Mouse (Mus musculus) hindbrain, embryonic 15.5 days (tissue): ENCODE results near the gene Tbx15. TPM values are rescaled to one million over a fixed set of nuclear protein-coding genes. Genes with fewer than 3 reads are reported as not detected.

Source experiments
- ATAC-seq: fragments of 200-750 bp; cut with Nextera tagmentation; 2 replicates; pipeline ENCODE4 v1.8.0; 2017; ENCODE audit warnings: low read depth, moderate number of reproducible peaks, moderate TSS enrichment; ENCODE audit not compliant: low FRiP score
- H3K27ac ChIP-seq: fragments of 300-500 bp; sonication (generic); replicated peaks from 2 replicates; pipeline ENCODE4 v1.5.1; 2015; ENCODE audit warnings: mild to moderate bottlenecking, inconsistent platforms
- H3K27me3 ChIP-seq: fragments of 300-500 bp; sonication (generic); 2 replicates; pipeline ENCODE4 v1.6.1; 2015; ENCODE audit warnings: control low read depth, inconsistent platforms
- H3K36me3 ChIP-seq: fragments of 300-500 bp; sonication (generic); 2 replicates; pipeline ENCODE4 v1.6.1; 2015; ENCODE audit warnings: control low read depth, inconsistent platforms
- H3K4me1 ChIP-seq: fragments of 300-500 bp; sonication (generic); replicated peaks from 2 replicates; pipeline ENCODE4 v1.6.1; 2015; ENCODE audit warnings: control low read depth, inconsistent platforms
- H3K4me2 ChIP-seq: fragments of 300-500 bp; sonication (generic); 2 replicates; pipeline ENCODE4 v1.6.1; 2015; ENCODE audit warnings: moderate library complexity, mild to moderate bottlenecking, inconsistent platforms
- H3K4me3 ChIP-seq: fragments of 300-500 bp; sonication (generic); 2 replicates; pipeline ENCODE4 v1.5.1; 2015; ENCODE audit warnings: mild to moderate bottlenecking, inconsistent platforms
- H3K9ac ChIP-seq: fragments of 300-500 bp; sonication (generic); 2 replicates; pipeline ENCODE4 v1.6.1; 2015; ENCODE audit warnings: inconsistent platforms
- H3K9me3 ChIP-seq: fragments of 300-500 bp; sonication (generic); 2 replicates; pipeline ENCODE4 v1.6.1; 2016; ENCODE audit warnings: control low read depth, inconsistent platforms
- WGBS: fragments of 180-500 bp; shearing (Covaris S2); methylation state at CpG from one replicate; pipeline ENCODE4 v1.1.7; 2015; 5-methylcytosine and 5-hydroxymethylcytosine counted together
- polyA plus RNA-seq: library from polyadenylated mRNA; unstranded; fragments of >200 nt; fragmentation: Nextera tagmentation; extraction: Ambion mirVana; gene quantifications from 2 replicates; pipeline ENCODE4 v1.2.1, GENCODE M21; 2015

Tbx15 gene
- polyA plus RNA-seq, result 0.72 and 0.89 TPM in 2 replicates

- Histone ChIP-seq H3K4me2 (no peak within 1 kb of the TSS), H3K27ac (no peak within 1 kb of the TSS), H3K36me3 (no peaks in the 10 kb centered on the region), H3K9me3 (no peaks in the 10 kb centered on the region), H3K9ac (no peak within 1 kb of the TSS), H3K27me3 (peaks cover 87% of the 10 kb centered on the region), H3K4me3 (no peak within 1 kb of the TSS), H3K4me1 (0 out of 2 replicates have a peak, but pooled peaks cover 4% of the 10 kb centered on the region)
- ATAC-seq, result no peak
- under 1% methylated on average over 19 of the region's 20 CpGs for WGBS
Observed at GRCm38 (mm10) chr3:99240213-99240720, at the start of gene Tbx15. TSS of gene Tbx15 (plus strand) at chr3:99240381.

GRCm38 (mm10) chr3:99193576-99193975 lies 46.6 kb upstream of the Tbx15 start:
- Histone ChIP-seq H3K9ac (no peak overlapping the region), H3K36me3 (no peaks in the 10 kb centered on the region), H3K9me3 (no peaks in the 10 kb centered on the region), H3K4me1 (no peaks in the 10 kb centered on the region), H3K4me3 (no peak overlapping the region), H3K4me2 (no peak overlapping the region), H3K27ac (no peak overlapping the region), H3K27me3 (no peaks in the 10 kb centered on the region)
- 73% methylated on average over 4 of the region's 4 CpGs for WGBS
- no peak for ATAC-seq

GRCm38 (mm10) chr3:99203331-99203730 lies 36.9 kb upstream of the Tbx15 start:
- Histone ChIP-seq H3K9me3 (no peaks in the 10 kb centered on the region), H3K9ac (no peak overlapping the region), H3K36me3 (no peaks in the 10 kb centered on the region), H3K27me3 (no peaks in the 10 kb centered on the region), H3K27ac (no peak overlapping the region), H3K4me2 (no peak overlapping the region), H3K4me3 (no peak overlapping the region), H3K4me1 (no peaks in the 10 kb centered on the region)
- no peak for ATAC-seq

- 70% methylated on average over 1 of the region's 1 CpGs for WGBS
- ATAC-seq, result no peak
Observed at GRCm38 (mm10) chr3:99208416-99208815, 31.8 kb upstream of the Tbx15 start.

GRCm38 (mm10) chr3:99211105-99211698 lies 29.0 kb upstream of the Tbx15 start:
- no peaks in the 10 kb centered on the region for H3K9me3 ChIP-seq
- no peaks in the 10 kb centered on the region for H3K36me3 ChIP-seq
- H3K9ac ChIP-seq, result no peak overlapping the region
- no peaks in the 10 kb centered on the region for H3K27me3 ChIP-seq
- peak overlapping the region; percentile 11; the same call in 1 of the 2 replicates for H3K4me2 ChIP-seq
- no peak overlapping the region for H3K4me3 ChIP-seq
- 30% methylated on average over 14 of the region's 14 CpGs for WGBS
- no peak overlapping the region for H3K27ac ChIP-seq
- no peak for ATAC-seq
- no peaks in the 10 kb centered on the region for H3K4me1 ChIP-seq

More at GRCm38 (mm10) chr3:99208416-99208815, 31.8 kb upstream of the Tbx15 start:
- no peak overlapping the region for H3K27ac ChIP-seq
- no peak overlapping the region for H3K4me3 ChIP-seq
- no peaks in the 10 kb centered on the region for H3K36me3 ChIP-seq
- H3K9me3 ChIP-seq, result no peaks in the 10 kb centered on the region
- H3K4me2 ChIP-seq, result no peak overlapping the region
- no peaks in the 10 kb centered on the region for H3K4me1 ChIP-seq
- no peaks in the 10 kb centered on the region for H3K27me3 ChIP-seq
- no peak overlapping the region for H3K9ac ChIP-seq

- H3K4me3 ChIP-seq, result no peak overlapping the region
- H3K27me3 ChIP-seq, result peaks cover 14% of the 10 kb centered on the region
- no peaks in the 10 kb centered on the region for H3K9me3 ChIP-seq
- no peaks in the 10 kb centered on the region for H3K4me1 ChIP-seq
- 82% methylated on average over 2 of the region's 2 CpGs for WGBS
- no peak overlapping the region for H3K4me2 ChIP-seq
- H3K9ac ChIP-seq, result no peak overlapping the region
- H3K27ac ChIP-seq, result no peak overlapping the region
- ATAC-seq, result no peak
- H3K36me3 ChIP-seq, result no peaks in the 10 kb centered on the region
Observed at GRCm38 (mm10) chr3:99227807-99228206, 12.4 kb upstream of the Tbx15 start.

- Histone ChIP-seq H3K9ac (no peak overlapping the region), H3K4me1 (0 out of 2 replicates have a peak, but pooled peaks cover 7% of the 10 kb centered on the region), H3K27me3 (peaks cover 68% of the 10 kb centered on the region), H3K27ac (no peak overlapping the region), H3K4me3 (peak overlapping the region; percentile 4; the same call in 1 of the 2 replicates), H3K9me3 (no peaks in the 10 kb centered on the region), H3K4me2 (peak overlapping the region; percentile 21), H3K36me3 (no peaks in the 10 kb centered on the region)
- WGBS, result 9% methylated on average over 20 of the region's 20 CpGs
- ATAC-seq, result 0 out of 2 replicates have a peak, but pooled peaks have one; percentile 15
Observed at GRCm38 (mm10) chr3:99233393-99234318, 6.5 kb upstream of the Tbx15 start.

GRCm38 (mm10) chr3:99234319-99234869 lies 5.8 kb upstream of the Tbx15 start:
- Histone ChIP-seq H3K9me3 (no peaks in the 10 kb centered on the region), H3K27ac (no peak overlapping the region), H3K36me3 (no peaks in the 10 kb centered on the region), H3K4me1 (0 out of 2 replicates have a peak, but pooled peaks cover 7% of the 10 kb centered on the region), H3K27me3 (peaks cover 76% of the 10 kb centered on the region), H3K9ac (no peak overlapping the region), H3K4me2 (peak overlapping the region; percentile 21), H3K4me3 (peak overlapping the region; percentile 4; the same call in 1 of the 2 replicates)
- 5% methylated on average over 17 of the region's 17 CpGs for WGBS
- ATAC-seq, result 0 out of 2 replicates have a peak, but pooled peaks have one; percentile 51

GRCm38 (mm10) chr3:99235116-99235803 lies 4.9 kb upstream of the Tbx15 start:
- Histone ChIP-seq H3K27me3 (peaks cover 84% of the 10 kb centered on the region), H3K9me3 (no peaks in the 10 kb centered on the region), H3K4me3 (no peak overlapping the region), H3K4me2 (no peak overlapping the region), H3K36me3 (no peaks in the 10 kb centered on the region), H3K4me1 (0 out of 2 replicates have a peak, but pooled peaks cover 7% of the 10 kb centered on the region), H3K27ac (no peak overlapping the region), H3K9ac (no peak overlapping the region)
- 2% methylated on average over 23 of the region's 23 CpGs for WGBS
- ATAC-seq, result no peak

- 6% methylated on average over 18 of the region's 18 CpGs for WGBS
- 0 out of 2 replicates have a peak, but pooled peaks cover 10% of the 10 kb centered on the region for H3K4me1 ChIP-seq
- H3K9ac ChIP-seq, result no peak overlapping the region
- no peak overlapping the region for H3K4me2 ChIP-seq
- peaks cover 86% of the 10 kb centered on the region for H3K27me3 ChIP-seq
- no peak overlapping the region for H3K27ac ChIP-seq
- H3K9me3 ChIP-seq, result no peaks in the 10 kb centered on the region
- ATAC-seq, result no peak
- H3K36me3 ChIP-seq, result no peaks in the 10 kb centered on the region
- no peak overlapping the region for H3K4me3 ChIP-seq
Observed at GRCm38 (mm10) chr3:99235804-99236755, 4.1 kb upstream of the Tbx15 start.
